ENCODE assay signal across 30 mouse cellular contexts in genomic region chr11:72175966-72176365, GRCm38 (mm10). TPM values are rescaled to one million over a fixed set of nuclear protein-coding genes. Genes with fewer than 3 reads are reported as not detected.
DNase-seq lines count a peak whose midpoint lies in the region; ATAC-seq and TF ChIP-seq lines count a peak whose summit lies in the region.
"Had no signal": no experiment of that assay in that cellular context is flagged by ENCODE, and none has a peak within 500 bp of the region (broad histone marks: within the 10 kb centered on the region; RNA-seq: fewer than 3 reads in every experiment).

No protein-coding gene starts in this region.

- 44% methylated on average over 5 of the region's 5 CpGs for WGBS in forebrain, postnatal 0 days
- 48% methylated on average over 5 of the region's 5 CpGs for WGBS in forebrain, embryonic 15.5 days
- WGBS in midbrain, embryonic 13.5 days, result 81% methylated on average over 5 of the region's 5 CpGs
- WGBS in midbrain, postnatal 0 days, result 80% methylated on average over 5 of the region's 5 CpGs
- 32% methylated on average over 5 of the region's 5 CpGs for WGBS in olfactory bulb, adult 2 months

- no peak overlapping the region for H3K4me3 ChIP-seq in forebrain, postnatal 0 days (ENCODE audit: low read depth, low read length)
- H3K4me3 ChIP-seq in forebrain, embryonic 15.5 days, result no peak overlapping the region
- no peak overlapping the region for H3K4me3 ChIP-seq in layer of hippocampus, adult 2 months
- H3K4me3 ChIP-seq in midbrain, embryonic 13.5 days (replicated peaks), result no peak overlapping the region
- no peak overlapping the region for H3K4me3 ChIP-seq in midbrain, postnatal 0 days (ENCODE audit: low read depth, low read length)
- no peak overlapping the region for H3K4me3 ChIP-seq in olfactory bulb, adult 2 months (ENCODE audit: insufficient read depth, low read depth, low read length)
- H3K4me3 ChIP-seq: embryonic facial prominence, embryonic 10.5 days; embryonic facial prominence, embryonic 13.5 days; erythroblast, embryonic 14.5 days; heart, embryonic 12.5 days; heart, embryonic 15.5 days; hindbrain, embryonic 10.5 days; hindbrain, embryonic 13.5 days; intestine, embryonic 15.5 days had no signal

- H3K9ac ChIP-seq in forebrain, postnatal 0 days, result no peak overlapping the region
- H3K9ac ChIP-seq in forebrain, embryonic 15.5 days (replicated peaks), result no peak overlapping the region
- 0 out of 2 replicates have a peak overlapping the region, but pooled peaks have one; percentile 2 for H3K9ac ChIP-seq in midbrain, embryonic 13.5 days (replicated peaks)
- H3K9ac ChIP-seq in midbrain, postnatal 0 days (replicated peaks; ENCODE audit: low read length, poor library complexity, severe bottlenecking), result no peak overlapping the region
- H3K9ac ChIP-seq: embryonic facial prominence, embryonic 13.5 days; heart, embryonic 12.5 days; heart, embryonic 15.5 days; hindbrain, embryonic 13.5 days; intestine, embryonic 15.5 days had no signal

- peaks cover 57% of the 10 kb centered on the region for H3K36me3 ChIP-seq in forebrain, postnatal 0 days (ENCODE audit: insufficient read depth)
- peaks cover 57% of the 10 kb centered on the region for H3K36me3 ChIP-seq in forebrain, embryonic 15.5 days
- peaks cover 74% of the 10 kb centered on the region for H3K36me3 ChIP-seq in midbrain, embryonic 13.5 days
- H3K36me3 ChIP-seq in midbrain, postnatal 0 days (ENCODE audit: insufficient read depth, low read length), result peaks cover 31% of the 10 kb centered on the region

- H3K9me3 ChIP-seq in forebrain, postnatal 0 days (ENCODE audit: low read length), result no peaks in the 10 kb centered on the region
- no peaks in the 10 kb centered on the region for H3K9me3 ChIP-seq in forebrain, embryonic 15.5 days
- H3K9me3 ChIP-seq in midbrain, embryonic 13.5 days, result no peaks in the 10 kb centered on the region
- no peaks in the 10 kb centered on the region for H3K9me3 ChIP-seq in midbrain, postnatal 0 days (ENCODE audit: low read length)
- H3K9me3 ChIP-seq: embryonic facial prominence, embryonic 10.5 days; embryonic facial prominence, embryonic 13.5 days; heart, embryonic 12.5 days; heart, embryonic 15.5 days; hindbrain, embryonic 10.5 days; hindbrain, embryonic 13.5 days; intestine, embryonic 15.5 days had no signal

- TF ChIP-seq POLR2A in olfactory bulb, adult 2 months (IDR thresholded peaks at IDR 0.05; ENCODE audit: insufficient read depth, low read depth, low read length), result no peak

- H3K27me3 ChIP-seq in forebrain, postnatal 0 days (ENCODE audit: insufficient read depth, low read length), result no peaks in the 10 kb centered on the region
- no peaks in the 10 kb centered on the region for H3K27me3 ChIP-seq in forebrain, embryonic 15.5 days
- H3K27me3 ChIP-seq in midbrain, embryonic 13.5 days, result no peaks in the 10 kb centered on the region
- H3K27me3 ChIP-seq in midbrain, postnatal 0 days (ENCODE audit: insufficient read depth, low read length), result no peaks in the 10 kb centered on the region
- H3K27me3 ChIP-seq: embryonic facial prominence, embryonic 13.5 days; heart, embryonic 12.5 days; heart, embryonic 15.5 days; hindbrain, embryonic 13.5 days; intestine, embryonic 15.5 days had no signal

- ATAC-seq in forebrain, postnatal 0 days, result peak; percentile 23; the same call in 1 of the 2 replicates
- no peak for ATAC-seq in forebrain, embryonic 15.5 days (replicated peaks)
- ATAC-seq in midbrain, embryonic 13.5 days, result no peak
- ATAC-seq in midbrain, postnatal 0 days (ENCODE audit: low FRiP score), result no peak
- ATAC-seq: CD4-positive, CD25-positive, alpha-beta regulatory T cell, adult 4 months; hindbrain, embryonic 16.5 days; intestine, embryonic 15.5 days had no signal

- peak; percentile 23 for DNase-seq in forebrain, postnatal 0 days
- DNase-seq in layer of hippocampus, adult 2 months (ENCODE audit: low spot score in 2 of 2), result no peak
- no peak for DNase-seq in layer of hippocampus, postnatal 25 days (ENCODE audit: extremely low spot score in 1 of 2, low spot score in 1 of 2)
- no peak for DNase-seq in midbrain, postnatal 0 days (ENCODE audit: low spot score)
- no peak for DNase-seq in embryo, embryonic 10.5 days (ENCODE audit: low spot score)
- DNase-seq: adrenal gland, adult 2 months; adrenal gland, postnatal 14 days; cerebellum, adult 18-20 months; cerebellum, adult 9-10 months; cerebellum, postnatal 25 days; gastrocnemius, postnatal 10 days; gastrocnemius, postnatal 36 days; heart, postnatal 10 days; heart, postnatal 36 days had no signal

- no peak overlapping the region for H3K4me2 ChIP-seq in forebrain, postnatal 0 days (ENCODE audit: low read depth)
- H3K4me2 ChIP-seq in forebrain, embryonic 15.5 days (replicated peaks), result no peak overlapping the region
- H3K4me2 ChIP-seq in midbrain, embryonic 13.5 days (replicated peaks), result no peak overlapping the region
- no peak overlapping the region for H3K4me2 ChIP-seq in midbrain, postnatal 0 days (ENCODE audit: low read depth, low read length, poor library complexity, severe bottlenecking)
- H3K4me2 ChIP-seq: embryonic facial prominence, embryonic 13.5 days; heart, embryonic 12.5 days; heart, embryonic 15.5 days; hindbrain, embryonic 13.5 days; intestine, embryonic 15.5 days had no signal

- H3K27ac ChIP-seq in forebrain, postnatal 0 days (ENCODE audit: low read depth, low read length), result no peak overlapping the region
- no peak overlapping the region for H3K27ac ChIP-seq in forebrain, embryonic 15.5 days (replicated peaks)
- peak overlapping the region; percentile 43; the same call in 1 of the 2 replicates for H3K27ac ChIP-seq in layer of hippocampus, adult 2 months
- no peak overlapping the region for H3K27ac ChIP-seq in midbrain, embryonic 13.5 days
- no peak overlapping the region for H3K27ac ChIP-seq in midbrain, postnatal 0 days (ENCODE audit: low read depth, low read length)
- H3K27ac ChIP-seq in olfactory bulb, adult 2 months (ENCODE audit: insufficient read depth, low read depth, low read length), result 0 out of 2 replicates have a peak overlapping the region, but pooled peaks have one; percentile 36
- H3K27ac ChIP-seq: embryonic facial prominence, embryonic 10.5 days; embryonic facial prominence, embryonic 13.5 days; heart, embryonic 15.5 days; hindbrain, embryonic 10.5 days; hindbrain, embryonic 13.5 days; intestine, embryonic 15.5 days had no signal

- H3K4me1 ChIP-seq in forebrain, postnatal 0 days (ENCODE audit: insufficient read depth), result no peaks in the 10 kb centered on the region
- 0 out of 2 replicates have a peak, but pooled peaks cover 4% of the 10 kb centered on the region for H3K4me1 ChIP-seq in forebrain, embryonic 15.5 days
- H3K4me1 ChIP-seq in midbrain, embryonic 13.5 days (replicated peaks), result peaks cover 9% of the 10 kb centered on the region
- no peaks in the 10 kb centered on the region for H3K4me1 ChIP-seq in midbrain, postnatal 0 days (ENCODE audit: insufficient read depth, low read length)
- H3K4me1 ChIP-seq in olfactory bulb, adult 2 months (ENCODE audit: control insufficient read depth, insufficient read depth, low read length), result peaks cover 5% of the 10 kb centered on the region
- H3K4me1 ChIP-seq: embryonic facial prominence, embryonic 10.5 days; embryonic facial prominence, embryonic 13.5 days; heart, embryonic 12.5 days; heart, embryonic 15.5 days; intestine, embryonic 15.5 days had no signal

- no peak for TF ChIP-seq CTCF in forebrain, postnatal 0 days (IDR thresholded peaks at IDR 0.05; ENCODE audit: low read depth)
- no peak for TF ChIP-seq CTCF in layer of hippocampus, adult 2 months (conservative IDR thresholded peaks at IDR 0.05)
- TF ChIP-seq CTCF in midbrain, postnatal 0 days (IDR thresholded peaks at IDR 0.05), result no peak
- TF ChIP-seq CTCF in olfactory bulb, adult 2 months (IDR thresholded peaks at IDR 0.05; ENCODE audit: insufficient read depth, low read depth, low read length), result no peak

RNA-seq across cellular contexts. Expression of gene Gm43951, which starts 30.7 kb away (rescaled TPM):
- total RNA-seq in forebrain, postnatal 0 days (2014; rRNA removed), result 3.3 and 3.6 TPM in 2 replicates
- 0.33 and 0.62 TPM in 2 replicates for polyA plus RNA-seq in forebrain, postnatal 0 days (2015; fragmentation: Nextera tagmentation; extraction: Ambion mirVana)
- polyA plus RNA-seq in forebrain, embryonic 15.5 days (2015; fragmentation: Nextera tagmentation; extraction: Ambion mirVana), result 1.4 TPM in 2 replicates
- total RNA-seq in layer of hippocampus, adult 2 months (2021), result 10 to 100 TPM; 11.0 to 14.1 TPM
- total RNA-seq in layer of hippocampus, postnatal 25 days (2021), result 10 to 100 TPM in 1 of 2 experiments, 1 to 10 TPM in 1; 8.2 to 12.9 TPM
- 1.6 and 1.9 TPM in 2 replicates for polyA plus RNA-seq in midbrain, embryonic 13.5 days (2015; fragmentation: Nextera tagmentation; extraction: Ambion mirVana)
- 2.5 and 2.6 TPM in 2 replicates for total RNA-seq in midbrain, postnatal 0 days (2014; rRNA removed)
- polyA plus RNA-seq in midbrain, postnatal 0 days (2015; fragmentation: Nextera tagmentation; extraction: Ambion mirVana), result 1.1 and 1.5 TPM in 2 replicates
- polyA plus RNA-seq in olfactory bulb, adult 2 months (2012; ENCODE audit: insufficient read depth, insufficient read length, low replicate concordance, missing spikeins), result not detected in 2 replicates
- polyA plus RNA-seq: CD4-positive, CD25-positive, alpha-beta regulatory T cell, adult 4 months had no signal

RNA-seq across cellular contexts. Expression of gene 4933427D14Rik, which starts 31.3 kb away (rescaled TPM):
- total RNA-seq in forebrain, postnatal 0 days (2014; rRNA removed), result 23.2 and 28.0 TPM in 2 replicates
- 11.1 TPM in 2 replicates for polyA plus RNA-seq in forebrain, postnatal 0 days (2015; fragmentation: Nextera tagmentation; extraction: Ambion mirVana)
- 22.8 and 23.5 TPM in 2 replicates for polyA plus RNA-seq in forebrain, embryonic 15.5 days (2015; fragmentation: Nextera tagmentation; extraction: Ambion mirVana)
- 10 to 100 TPM; 28.9 to 31.1 TPM for total RNA-seq in layer of hippocampus, adult 2 months (2021)
- 10 to 100 TPM; 21.1 to 27.1 TPM for total RNA-seq in layer of hippocampus, postnatal 25 days (2021)
- polyA plus RNA-seq in midbrain, embryonic 13.5 days (2015; fragmentation: Nextera tagmentation; extraction: Ambion mirVana), result 27.9 and 31.0 TPM in 2 replicates
- total RNA-seq in midbrain, postnatal 0 days (2014; rRNA removed), result 16.6 and 21.9 TPM in 2 replicates
- polyA plus RNA-seq in midbrain, postnatal 0 days (2015; fragmentation: Nextera tagmentation; extraction: Ambion mirVana), result 13.7 and 20.6 TPM in 2 replicates
- not detected in 2 replicates for polyA plus RNA-seq in olfactory bulb, adult 2 months (2012; ENCODE audit: insufficient read depth, insufficient read length, low replicate concordance, missing spikeins)

RNA-seq across cellular contexts. Expression of gene Txndc17, which starts 31.4 kb away (rescaled TPM):
- total RNA-seq in forebrain, postnatal 0 days (2014; rRNA removed), result 61.3 and 78.8 TPM in 2 replicates
- polyA plus RNA-seq in forebrain, postnatal 0 days (2015; fragmentation: Nextera tagmentation; extraction: Ambion mirVana), result 114 and 134 TPM in 2 replicates
- polyA plus RNA-seq in forebrain, embryonic 15.5 days (2015; fragmentation: Nextera tagmentation; extraction: Ambion mirVana), result 132 and 138 TPM in 2 replicates
- total RNA-seq in layer of hippocampus, adult 2 months (2021), result 10 to 100 TPM; 30.8 to 31.1 TPM
- 10 to 100 TPM; 31.8 to 36.8 TPM for total RNA-seq in layer of hippocampus, postnatal 25 days (2021)
- 152 and 160 TPM in 2 replicates for polyA plus RNA-seq in midbrain, embryonic 13.5 days (2015; fragmentation: Nextera tagmentation; extraction: Ambion mirVana)
- total RNA-seq in midbrain, postnatal 0 days (2014; rRNA removed), result 54.1 and 57.7 TPM in 2 replicates
- polyA plus RNA-seq in midbrain, postnatal 0 days (2015; fragmentation: Nextera tagmentation; extraction: Ambion mirVana), result 137 TPM in 2 replicates
- not detected in 2 replicates for polyA plus RNA-seq in olfactory bulb, adult 2 months (2012; ENCODE audit: insufficient read depth, insufficient read length, low replicate concordance, missing spikeins)

RNA-seq across cellular contexts. Expression of gene Med31, which starts 39.4 kb away (rescaled TPM):
- total RNA-seq in forebrain, postnatal 0 days (2014; rRNA removed), result 24.1 and 33.0 TPM in 2 replicates
- 43.4 and 43.9 TPM in 2 replicates for polyA plus RNA-seq in forebrain, postnatal 0 days (2015; fragmentation: Nextera tagmentation; extraction: Ambion mirVana)
- 59.1 and 60.1 TPM in 2 replicates for polyA plus RNA-seq in forebrain, embryonic 15.5 days (2015; fragmentation: Nextera tagmentation; extraction: Ambion mirVana)
- 10 to 100 TPM; 14.5 to 14.6 TPM for total RNA-seq in layer of hippocampus, adult 2 months (2021)
- 10 to 100 TPM; 14.5 to 16.4 TPM for total RNA-seq in layer of hippocampus, postnatal 25 days (2021)
- polyA plus RNA-seq in midbrain, embryonic 13.5 days (2015; fragmentation: Nextera tagmentation; extraction: Ambion mirVana), result 66.7 and 72.9 TPM in 2 replicates
- total RNA-seq in midbrain, postnatal 0 days (2014; rRNA removed), result 21.4 and 26.5 TPM in 2 replicates
- 40.7 and 42.4 TPM in 2 replicates for polyA plus RNA-seq in midbrain, postnatal 0 days (2015; fragmentation: Nextera tagmentation; extraction: Ambion mirVana)
- polyA plus RNA-seq in olfactory bulb, adult 2 months (2012; ENCODE audit: insufficient read depth, insufficient read length, low replicate concordance, missing spikeins), result not detected in 2 replicates

RNA-seq across cellular contexts. Expression of gene Pitpnm3, which starts 40.4 kb away (rescaled TPM):
- total RNA-seq in forebrain, postnatal 0 days (2014; rRNA removed), result 7.8 and 14.0 TPM in 2 replicates
- 1.9 and 3.2 TPM in 2 replicates for polyA plus RNA-seq in forebrain, postnatal 0 days (2015; fragmentation: Nextera tagmentation; extraction: Ambion mirVana)
- 1.4 and 1.8 TPM in 2 replicates for polyA plus RNA-seq in forebrain, embryonic 15.5 days (2015; fragmentation: Nextera tagmentation; extraction: Ambion mirVana)
- total RNA-seq in layer of hippocampus, adult 2 months (2021), result 10 to 100 TPM; 29.3 to 30.0 TPM
- total RNA-seq in layer of hippocampus, postnatal 25 days (2021), result 10 to 100 TPM; 25.0 to 27.9 TPM
- polyA plus RNA-seq in midbrain, embryonic 13.5 days (2015; fragmentation: Nextera tagmentation; extraction: Ambion mirVana), result 1.8 and 2.1 TPM in 2 replicates
- total RNA-seq in midbrain, postnatal 0 days (2014; rRNA removed), result 29.6 and 33.0 TPM in 2 replicates
- polyA plus RNA-seq in midbrain, postnatal 0 days (2015; fragmentation: Nextera tagmentation; extraction: Ambion mirVana), result 7.2 and 7.9 TPM in 2 replicates
- not detected in 2 replicates for polyA plus RNA-seq in olfactory bulb, adult 2 months (2012; ENCODE audit: insufficient read depth, insufficient read length, low replicate concordance, missing spikeins)
- total RNA-seq: common myeloid progenitor, adult 5-6 weeks; granulocyte monocyte progenitor cell, adult 5-6 weeks; MEL had no signal
- polyA plus RNA-seq: erythroblast, embryonic 14.5 days had no signal

Comparison
In these comparisons a context has a peak if more than half of its experiments do, and no peak if none do; other contexts are left out.
1. H3K27ac ChIP-seq: peak in layer of hippocampus, adult 2 months (single experiment) and olfactory bulb, adult 2 months (single experiment); none in forebrain, postnatal 0 days (single experiment), forebrain, embryonic 15.5 days (single experiment), midbrain, embryonic 13.5 days (single experiment) and midbrain, postnatal 0 days (single experiment).